Mouse (Mus musculus): ENCODE measurements around the gene Spaca7. TPM values are rescaled to one million over a fixed set of nuclear protein-coding genes. Genes with fewer than 3 reads are reported as not detected.

Gene Spaca7
- polyA plus RNA-seq, 2 experiments: not detected

DNA sequence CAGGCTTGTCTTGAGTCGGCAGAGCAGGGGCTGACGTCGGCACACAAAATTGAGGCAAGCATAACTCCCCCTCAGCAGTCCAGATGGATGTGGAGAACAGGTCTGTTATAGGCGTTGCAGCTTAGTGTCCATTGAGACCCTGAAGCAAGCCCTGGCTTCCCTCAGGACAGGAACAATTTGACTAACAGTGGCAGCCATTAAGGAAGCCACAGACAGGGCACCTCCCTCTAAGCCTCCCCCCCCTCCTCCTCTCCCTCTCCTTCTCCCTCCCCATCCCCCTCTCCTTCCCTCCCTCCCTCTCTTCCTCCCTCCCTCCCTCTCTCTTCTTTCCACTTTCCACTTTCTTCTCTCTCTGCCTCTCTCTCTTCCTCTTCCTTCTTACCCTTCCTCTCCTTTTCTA, 27.6 kb upstream of the Spaca7 start:
- WGBS (ENCODE audit: insufficient replicate concordance): 46% methylated on average over 4 of the region's 4 CpGs
- Histone ChIP-seq H3K27ac (no peak overlapping the region), H3K9me3 (ENCODE audit: control insufficient read depth, low read length) (no peaks in the 10 kb centered on the region), H3K4me2 (ENCODE audit: low read depth) (no peak overlapping the region), H3K27me3 (ENCODE audit: control insufficient read depth, insufficient read depth, low read length) (no peaks in the 10 kb centered on the region; the same call in 1 of the 2 replicates), H3K36me3 (replicated peaks; ENCODE audit: control insufficient read depth, insufficient read depth, low read depth) (no peaks in the 10 kb centered on the region), H3K4me1 (replicated peaks; ENCODE audit: control insufficient read depth in 2 of 2, insufficient read depth in 2 of 2, low read length in 1 of 2) (no peaks in the 10 kb centered on the region), H3K4me3 (ENCODE audit: insufficient read depth in 1 of 2, low read depth in 2 of 2, low read length in 2 of 2) (no peak overlapping the region), H3K9ac (replicated peaks) (no peak overlapping the region)
- DNase-seq (ENCODE audit: low read depth in 3 of 3, low spot score in 3 of 3) (no peak), ATAC-seq (ENCODE audit: insufficient read depth) (no peak)
- no peak for TF ChIP-seq EP300 (IDR thresholded peaks at IDR 0.05; ENCODE audit: low read depth)
- TF ChIP-seq CTCF (IDR thresholded peaks at IDR 0.05; ENCODE audit: low read depth): no peak

DNA sequence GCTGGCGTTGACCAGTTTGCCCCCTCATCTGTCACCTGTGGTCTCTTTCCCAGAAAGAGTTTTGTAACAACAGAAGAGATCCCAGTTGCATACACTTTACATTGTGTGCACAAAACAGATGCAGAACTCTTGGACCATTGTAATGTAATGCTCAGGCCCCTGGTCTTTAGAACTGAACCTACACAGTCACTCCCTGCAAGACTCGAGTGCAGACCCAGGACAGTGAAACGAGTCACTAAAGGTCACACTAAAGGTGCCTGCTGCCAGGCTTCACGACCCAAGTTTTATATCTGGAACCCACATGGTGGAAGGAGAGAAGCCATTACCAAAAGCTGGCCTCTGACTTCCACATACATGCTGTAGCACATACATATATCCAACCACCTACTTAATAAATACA, 27.2 kb upstream of the Spaca7 start:
- WGBS (ENCODE audit: insufficient replicate concordance): 34% methylated on average over 4 of the region's 4 CpGs

DNA sequence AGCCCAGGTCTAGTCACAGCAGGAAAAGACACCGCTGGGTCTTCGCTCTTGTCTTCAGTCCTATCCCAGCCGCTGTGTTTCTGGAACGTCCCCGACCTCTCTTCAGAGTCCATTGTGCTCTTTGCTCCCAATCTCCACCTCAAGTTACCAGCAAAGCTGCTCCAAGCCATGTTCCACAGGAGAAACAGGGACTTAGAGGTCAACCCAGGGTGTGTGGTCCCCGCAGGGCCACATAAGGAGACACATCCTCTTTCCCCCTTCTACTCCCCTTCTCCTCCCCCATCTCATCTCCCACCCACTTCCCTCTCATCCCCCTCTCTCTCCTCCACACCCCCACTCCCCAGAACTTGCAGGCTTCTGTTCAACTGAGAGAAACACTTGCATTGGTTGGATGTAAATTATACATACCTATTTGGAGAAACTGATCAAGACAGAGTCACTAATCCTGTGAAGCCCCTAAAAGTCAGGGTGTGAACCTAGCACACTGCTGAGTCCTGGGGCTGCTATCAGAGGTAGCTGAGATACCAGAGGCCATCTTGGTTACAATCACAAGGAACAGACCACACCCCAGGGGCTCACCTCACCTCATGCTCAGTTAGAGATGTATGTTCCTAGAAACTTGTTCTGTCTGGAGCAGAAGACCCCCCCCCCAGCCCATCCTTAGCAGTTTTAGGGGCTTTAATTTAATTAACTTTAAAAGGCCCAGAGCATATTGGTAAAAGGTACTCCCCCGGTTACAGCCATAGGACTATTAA, 25.2 kb upstream of the Spaca7 start:
- H3K27me3 ChIP-seq (ENCODE audit: control insufficient read depth, insufficient read depth, low read length): no peaks in the 10 kb centered on the region; the same call in 1 of the 2 replicates
- H3K36me3 ChIP-seq (replicated peaks; ENCODE audit: control insufficient read depth, insufficient read depth, low read depth): no peaks in the 10 kb centered on the region
- no peak overlapping the region for H3K4me2 ChIP-seq (ENCODE audit: low read depth)
- no peak overlapping the region for H3K27ac ChIP-seq
- TF ChIP-seq CTCF (IDR thresholded peaks at IDR 0.05; ENCODE audit: low read depth) (no peak), EP300 (IDR thresholded peaks at IDR 0.05; ENCODE audit: low read depth) (no peak)
- DNase-seq (ENCODE audit: low read depth in 3 of 3, low spot score in 3 of 3): no peak
- 43% methylated on average over 7 of the region's 7 CpGs for WGBS (ENCODE audit: insufficient replicate concordance)
- no peaks in the 10 kb centered on the region for H3K9me3 ChIP-seq (ENCODE audit: control insufficient read depth, low read length)
- H3K9ac ChIP-seq (replicated peaks): no peak overlapping the region
- no peaks in the 10 kb centered on the region for H3K4me1 ChIP-seq (replicated peaks; ENCODE audit: control insufficient read depth in 2 of 2, insufficient read depth in 2 of 2, low read length in 1 of 2)
- no peak overlapping the region for H3K4me3 ChIP-seq (ENCODE audit: insufficient read depth in 1 of 2, low read depth in 2 of 2, low read length in 2 of 2)
- no peak for ATAC-seq (ENCODE audit: insufficient read depth)

More for the DNA sequence above, 27.2 kb upstream of the Spaca7 start:
- no peak for ATAC-seq (ENCODE audit: insufficient read depth)
- Histone ChIP-seq H3K9me3 (ENCODE audit: control insufficient read depth, low read length) (no peaks in the 10 kb centered on the region), H3K4me1 (replicated peaks; ENCODE audit: control insufficient read depth in 2 of 2, insufficient read depth in 2 of 2, low read length in 1 of 2) (no peaks in the 10 kb centered on the region), H3K4me2 (ENCODE audit: low read depth) (no peak overlapping the region), H3K9ac (replicated peaks) (no peak overlapping the region), H3K4me3 (ENCODE audit: insufficient read depth in 1 of 2, low read depth in 2 of 2, low read length in 2 of 2) (no peak overlapping the region), H3K36me3 (replicated peaks; ENCODE audit: control insufficient read depth, insufficient read depth, low read depth) (no peaks in the 10 kb centered on the region), H3K27ac (no peak overlapping the region), H3K27me3 (ENCODE audit: control insufficient read depth, insufficient read depth, low read length) (no peaks in the 10 kb centered on the region; the same call in 1 of the 2 replicates)
- TF ChIP-seq CTCF (IDR thresholded peaks at IDR 0.05; ENCODE audit: low read depth) (no peak), EP300 (IDR thresholded peaks at IDR 0.05; ENCODE audit: low read depth) (no peak)
- no peak for DNase-seq (ENCODE audit: low read depth in 3 of 3, low spot score in 3 of 3)

DNA sequence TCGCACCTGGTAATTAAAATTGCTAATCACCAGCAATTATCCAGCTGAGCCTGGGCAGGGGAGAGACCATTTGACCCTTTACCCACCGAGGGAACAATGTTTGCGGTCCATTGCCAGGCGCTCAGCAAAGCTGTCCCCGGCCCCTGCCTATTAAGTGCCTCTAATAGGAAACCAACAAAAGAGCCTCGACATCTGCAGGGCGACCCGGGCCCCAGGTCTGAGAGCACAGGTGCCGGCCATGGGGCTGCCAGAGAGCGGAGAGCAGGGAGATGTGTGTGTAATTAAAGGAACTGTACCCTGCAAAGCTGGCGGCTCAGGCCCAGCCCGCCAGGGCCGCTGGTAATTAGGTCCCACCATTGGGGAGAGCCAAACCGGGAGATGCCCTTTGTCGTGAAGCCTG, 24.6 kb upstream of the Spaca7 start:
- Histone ChIP-seq H3K4me2 (ENCODE audit: low read depth) (no peak overlapping the region), H3K27me3 (ENCODE audit: control insufficient read depth, insufficient read depth, low read length) (no peaks in the 10 kb centered on the region; the same call in 1 of the 2 replicates), H3K36me3 (replicated peaks; ENCODE audit: control insufficient read depth, insufficient read depth, low read depth) (no peaks in the 10 kb centered on the region), H3K4me1 (replicated peaks; ENCODE audit: control insufficient read depth in 2 of 2, insufficient read depth in 2 of 2, low read length in 1 of 2) (no peaks in the 10 kb centered on the region), H3K9ac (replicated peaks) (no peak overlapping the region), H3K4me3 (ENCODE audit: insufficient read depth in 1 of 2, low read depth in 2 of 2, low read length in 2 of 2) (no peak overlapping the region), H3K27ac (no peak overlapping the region), H3K9me3 (ENCODE audit: control insufficient read depth, low read length) (no peaks in the 10 kb centered on the region)
- ATAC-seq (ENCODE audit: insufficient read depth) (no peak), DNase-seq (ENCODE audit: low read depth in 3 of 3, low spot score in 3 of 3) (no peak)
- TF ChIP-seq CTCF (IDR thresholded peaks at IDR 0.05; ENCODE audit: low read depth) (no peak), EP300 (IDR thresholded peaks at IDR 0.05; ENCODE audit: low read depth) (no peak)
- 15% methylated on average over 15 of the region's 15 CpGs for WGBS (ENCODE audit: insufficient replicate concordance)

DNA sequence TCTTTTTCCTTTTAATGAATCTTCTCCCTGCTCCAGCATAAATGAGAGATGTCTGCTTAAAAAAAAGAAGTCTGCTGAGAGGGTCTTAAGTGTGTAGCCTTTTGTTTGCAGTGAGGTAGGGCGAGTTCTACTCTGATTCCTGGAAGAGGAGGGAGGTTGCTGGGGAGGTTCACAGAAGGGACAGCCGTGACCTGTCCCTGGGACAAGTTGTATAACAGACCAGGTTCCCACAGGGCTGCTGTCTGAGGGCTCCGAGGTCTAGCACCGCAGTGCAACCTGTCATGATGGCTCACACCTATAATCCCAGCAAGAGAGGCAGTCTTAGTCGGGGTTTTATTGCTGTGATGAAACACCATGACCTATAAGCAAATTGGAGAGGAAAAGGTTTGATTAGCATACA, 24.1 kb upstream of the Spaca7 start:
- H3K27ac ChIP-seq: no peak overlapping the region
- no peaks in the 10 kb centered on the region for H3K36me3 ChIP-seq (replicated peaks; ENCODE audit: control insufficient read depth, insufficient read depth, low read depth)
- H3K9me3 ChIP-seq (ENCODE audit: control insufficient read depth, low read length): no peaks in the 10 kb centered on the region
- H3K4me3 ChIP-seq (ENCODE audit: insufficient read depth in 1 of 2, low read depth in 2 of 2, low read length in 2 of 2): no peak overlapping the region
- 33% methylated on average over 5 of the region's 5 CpGs for WGBS (ENCODE audit: insufficient replicate concordance)
- no peak overlapping the region for H3K4me2 ChIP-seq (ENCODE audit: low read depth)
- DNase-seq (ENCODE audit: low read depth in 3 of 3, low spot score in 3 of 3) (no peak), ATAC-seq (ENCODE audit: insufficient read depth) (no peak)
- H3K27me3 ChIP-seq (ENCODE audit: control insufficient read depth, insufficient read depth, low read length): no peaks in the 10 kb centered on the region; the same call in 1 of the 2 replicates
- H3K9ac ChIP-seq (replicated peaks): no peak overlapping the region
- no peak for TF ChIP-seq EP300 (IDR thresholded peaks at IDR 0.05; ENCODE audit: low read depth)
- no peak for TF ChIP-seq CTCF (IDR thresholded peaks at IDR 0.05; ENCODE audit: low read depth)
- H3K4me1 ChIP-seq (replicated peaks; ENCODE audit: control insufficient read depth in 2 of 2, insufficient read depth in 2 of 2, low read length in 1 of 2): no peaks in the 10 kb centered on the region

Measured in liver, embryonic 14.5 days (tissue).